Mouse (Mus musculus): Measurements from ENCODE around the gene Rere. TPM values are rescaled to one million over a fixed set of nuclear protein-coding genes. Genes with fewer than 3 reads are reported as not detected.
"Not testable (repeated sequence)": the region's sequence is repeated elsewhere in the genome, so short reads cannot be mapped to it uniquely, and the experiment has no call there.

The Rere gene
- polyA plus RNA-seq, 1 experiment from 2014 or later = 18.0 TPM

DNA sequence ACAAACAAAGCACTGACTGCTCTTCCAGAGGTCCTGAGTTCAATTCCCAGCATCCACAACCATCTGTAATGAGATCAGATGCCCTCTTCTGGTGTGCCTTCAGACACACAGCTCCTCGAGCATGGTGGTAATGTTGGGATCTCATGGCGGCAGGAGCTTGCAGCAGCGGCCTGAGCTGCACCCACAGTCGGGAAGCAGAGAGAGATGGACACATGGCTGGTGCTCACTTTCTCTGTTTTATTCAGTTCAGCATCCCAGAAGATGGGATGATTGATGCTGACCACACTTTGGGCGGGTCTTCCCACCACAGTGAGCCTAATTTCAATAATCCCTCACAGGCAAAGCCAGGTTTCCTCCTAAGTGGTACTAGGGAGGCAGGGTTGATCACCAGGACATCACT is 5.9 kb upstream of the Rere start:
- H3K27ac ChIP-seq (ENCODE audit: low read length) = no peak overlapping the region
- 80% methylated on average over 5 of the region's 5 CpGs for WGBS
- ATAC-seq (replicated peaks; ENCODE audit: extremely low read depth, insufficient read depth, low FRiP score) = no peak
- H3K9ac ChIP-seq (ENCODE audit: low read length) = no peak overlapping the region
- no peak overlapping the region for H3K4me2 ChIP-seq (ENCODE audit: low read depth, low read length)
- H3K36me3 ChIP-seq (ENCODE audit: control insufficient read depth, insufficient read depth) = no peaks in the 10 kb centered on the region
- H3K4me3 ChIP-seq (ENCODE audit: low read length) = no peak overlapping the region
- H3K27me3 ChIP-seq (ENCODE audit: control insufficient read depth, insufficient read depth, low read length) = no peaks in the 10 kb centered on the region
- H3K9me3 ChIP-seq (replicated peaks; ENCODE audit: control insufficient read depth, low read length) = no peaks in the 10 kb centered on the region
- peaks cover 18% of the 10 kb centered on the region for H3K4me1 ChIP-seq (ENCODE audit: control insufficient read depth, insufficient read depth, low read length)

- not testable (repeated sequence) for H3K9me3 ChIP-seq (replicated peaks; ENCODE audit: control insufficient read depth, low read length); H3K4me2 ChIP-seq (ENCODE audit: low read depth, low read length); ATAC-seq (replicated peaks; ENCODE audit: extremely low read depth, insufficient read depth, low FRiP score); H3K27me3 ChIP-seq (ENCODE audit: control insufficient read depth, insufficient read depth, low read length); H3K4me3 ChIP-seq (ENCODE audit: low read length); H3K9ac ChIP-seq (ENCODE audit: low read length); H3K27ac ChIP-seq (ENCODE audit: low read length); H3K36me3 ChIP-seq (ENCODE audit: control insufficient read depth, insufficient read depth)
- WGBS = 88% methylated on average over 5 of the region's 7 CpGs
- peaks cover 18% of the 10 kb centered on the region for H3K4me1 ChIP-seq (ENCODE audit: control insufficient read depth, insufficient read depth, low read length)
These were observed 2.1 kb upstream of the Rere start for GRCm38 (mm10) chr4:150279336-150279735.

GRCm38 (mm10) chr4:150280002-150280401 is 1.4 kb upstream of the Rere start:
- Histone ChIP-seq H3K9ac (ENCODE audit: low read length) (no peak overlapping the region), H3K4me3 (ENCODE audit: low read length) (no peak overlapping the region), H3K9me3 (replicated peaks; ENCODE audit: control insufficient read depth, low read length) (no peaks in the 10 kb centered on the region), H3K27me3 (ENCODE audit: control insufficient read depth, insufficient read depth, low read length) (no peaks in the 10 kb centered on the region), H3K27ac (ENCODE audit: low read length) (no peak overlapping the region), H3K4me2 (ENCODE audit: low read depth, low read length) (no peak overlapping the region), H3K4me1 (ENCODE audit: control insufficient read depth, insufficient read depth, low read length) (peaks cover 18% of the 10 kb centered on the region), H3K36me3 (ENCODE audit: control insufficient read depth, insufficient read depth) (no peaks in the 10 kb centered on the region)
- ATAC-seq (replicated peaks; ENCODE audit: extremely low read depth, insufficient read depth, low FRiP score) = no peak
- WGBS = 72% methylated on average over 2 of the region's 2 CpGs

- Histone ChIP-seq H3K4me2 (ENCODE audit: low read depth, low read length) (peak overlapping the region; percentile 83), H3K27me3 (ENCODE audit: control insufficient read depth, insufficient read depth, low read length) (no peaks in the 10 kb centered on the region), H3K36me3 (ENCODE audit: control insufficient read depth, insufficient read depth) (no peaks in the 10 kb centered on the region), H3K4me3 (ENCODE audit: low read length) (peak overlapping the region; percentile 100; the same call in 1 of the 2 replicates), H3K27ac (ENCODE audit: low read length) (peak overlapping the region; percentile 96), H3K9ac (ENCODE audit: low read length) (peak overlapping the region; percentile 89; the same call in 1 of the 2 replicates), H3K9me3 (replicated peaks; ENCODE audit: control insufficient read depth, low read length) (no peaks in the 10 kb centered on the region), H3K4me1 (ENCODE audit: control insufficient read depth, insufficient read depth, low read length) (peaks cover 18% of the 10 kb centered on the region)
- WGBS = 48% methylated on average over 4 of the region's 4 CpGs
- no peak for ATAC-seq (replicated peaks; ENCODE audit: extremely low read depth, insufficient read depth, low FRiP score)
These were observed 987 bp upstream of the Rere start for GRCm38 (mm10) chr4:150280459-150280858.

DNA sequence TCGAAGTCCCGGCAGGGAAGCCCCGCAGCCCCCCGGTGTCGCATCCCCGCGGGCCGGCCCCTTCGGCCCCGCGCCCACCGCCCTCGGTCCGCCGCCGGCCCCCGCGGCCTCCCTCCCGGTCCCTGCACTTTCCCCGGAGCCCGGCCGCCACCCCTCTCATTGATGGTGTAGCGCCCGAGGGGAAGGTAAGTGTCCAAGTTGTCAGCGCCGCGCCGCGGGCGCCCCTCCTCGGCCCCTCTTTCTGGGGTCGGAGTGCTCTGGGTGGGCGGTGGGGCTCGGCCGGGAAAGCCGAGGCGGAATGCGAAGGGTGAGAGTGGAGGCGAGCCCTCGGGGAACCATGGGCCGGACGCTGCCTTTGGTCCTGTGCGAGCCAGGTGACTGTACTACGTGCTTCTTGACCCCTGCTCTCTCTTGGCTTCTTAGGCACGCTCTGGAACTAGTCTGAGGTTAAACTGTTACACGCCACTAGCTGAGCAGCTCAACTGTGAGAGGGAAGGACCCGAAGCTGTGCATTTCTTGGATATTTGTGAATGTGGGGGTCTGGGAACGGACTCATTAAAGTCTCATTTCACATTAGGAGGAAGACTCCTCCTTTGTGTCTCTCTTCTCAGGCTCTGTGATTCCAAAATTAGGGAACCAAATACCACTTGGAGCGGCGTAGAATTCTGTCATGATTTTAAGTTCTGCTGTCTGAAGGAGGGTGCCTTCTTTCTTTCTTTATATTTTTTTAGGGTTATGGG is 615 bp downstream of the Rere start:
- WGBS = under 1% methylated on average over 50 of the region's 50 CpGs
- Histone ChIP-seq H3K36me3 (ENCODE audit: control insufficient read depth, insufficient read depth) (no peaks in the 10 kb centered on the region), H3K4me3 (ENCODE audit: low read length) (peak overlapping the region; percentile 100), H3K4me2 (ENCODE audit: low read depth, low read length) (peak overlapping the region; percentile 69), H3K27ac (ENCODE audit: low read length) (peak overlapping the region; percentile 94), H3K9me3 (replicated peaks; ENCODE audit: control insufficient read depth, low read length) (no peaks in the 10 kb centered on the region), H3K4me1 (ENCODE audit: control insufficient read depth, insufficient read depth, low read length) (peaks cover 20% of the 10 kb centered on the region), H3K27me3 (ENCODE audit: control insufficient read depth, insufficient read depth, low read length) (no peaks in the 10 kb centered on the region), H3K9ac (ENCODE audit: low read length) (peak overlapping the region; percentile 99)
- ATAC-seq (replicated peaks; ENCODE audit: extremely low read depth, insufficient read depth, low FRiP score) = peak; percentile 7

GRCm38 (mm10) chr4:150282631-150283334 is 1.3 kb downstream of the Rere start:
- no peak for ATAC-seq (replicated peaks; ENCODE audit: extremely low read depth, insufficient read depth, low FRiP score)

DNA sequence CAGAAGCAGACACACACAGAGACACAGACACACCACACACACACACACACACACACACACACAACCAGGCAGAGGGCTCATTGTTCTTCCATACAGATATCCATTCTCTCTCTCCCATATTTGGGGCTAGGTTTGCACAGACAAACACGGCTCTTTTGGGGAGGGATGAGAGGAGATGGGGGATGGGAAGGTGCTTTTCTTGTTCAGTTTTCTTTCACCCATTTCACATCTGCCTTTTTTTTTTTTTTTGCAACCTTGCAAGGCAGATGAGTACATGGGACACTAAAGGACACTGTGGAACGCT is 1.8 kb downstream of the Rere start:
- H3K36me3 ChIP-seq (ENCODE audit: control insufficient read depth, insufficient read depth) = no peaks in the 10 kb centered on the region
- 12% methylated on average over 2 of the region's 2 CpGs for WGBS
- H3K9ac ChIP-seq (ENCODE audit: low read length) = peak overlapping the region; percentile 99
- H3K27ac ChIP-seq (ENCODE audit: low read length) = peak overlapping the region; percentile 64; the same call in 1 of the 2 replicates
- peaks cover 22% of the 10 kb centered on the region for H3K4me1 ChIP-seq (ENCODE audit: control insufficient read depth, insufficient read depth, low read length)
- H3K27me3 ChIP-seq (ENCODE audit: control insufficient read depth, insufficient read depth, low read length) = no peaks in the 10 kb centered on the region
- peak overlapping the region; percentile 100 for H3K4me3 ChIP-seq (ENCODE audit: low read length)
- H3K4me2 ChIP-seq (ENCODE audit: low read depth, low read length) = peak overlapping the region; percentile 69
- no peak for ATAC-seq (replicated peaks; ENCODE audit: extremely low read depth, insufficient read depth, low FRiP score)
- no peaks in the 10 kb centered on the region for H3K9me3 ChIP-seq (replicated peaks; ENCODE audit: control insufficient read depth, low read length)

More at GRCm38 (mm10) chr4:150282631-150283334, 1.3 kb downstream of the Rere start:
- Histone ChIP-seq H3K27me3 (ENCODE audit: control insufficient read depth, insufficient read depth, low read length) (no peaks in the 10 kb centered on the region), H3K36me3 (ENCODE audit: control insufficient read depth, insufficient read depth) (no peaks in the 10 kb centered on the region), H3K4me2 (ENCODE audit: low read depth, low read length) (peak overlapping the region; percentile 69), H3K27ac (ENCODE audit: low read length) (peak overlapping the region; percentile 94), H3K4me1 (ENCODE audit: control insufficient read depth, insufficient read depth, low read length) (peaks cover 20% of the 10 kb centered on the region), H3K9me3 (replicated peaks; ENCODE audit: control insufficient read depth, low read length) (no peaks in the 10 kb centered on the region), H3K9ac (ENCODE audit: low read length) (peak overlapping the region; percentile 99), H3K4me3 (ENCODE audit: low read length) (peak overlapping the region; percentile 100)
- 12% methylated on average over 5 of the region's 5 CpGs for WGBS

- no peak overlapping the region for H3K27ac ChIP-seq (ENCODE audit: low read length)
- peak overlapping the region; percentile 69 for H3K4me2 ChIP-seq (ENCODE audit: low read depth, low read length)
- ATAC-seq (replicated peaks; ENCODE audit: extremely low read depth, insufficient read depth, low FRiP score) = no peak
- H3K9me3 ChIP-seq (replicated peaks; ENCODE audit: control insufficient read depth, low read length) = no peaks in the 10 kb centered on the region
- H3K9ac ChIP-seq (ENCODE audit: low read length) = no peak overlapping the region
- H3K4me1 ChIP-seq (ENCODE audit: control insufficient read depth, insufficient read depth, low read length) = peaks cover 28% of the 10 kb centered on the region
- WGBS = 19% methylated on average over 6 of the region's 6 CpGs
- no peaks in the 10 kb centered on the region for H3K27me3 ChIP-seq (ENCODE audit: control insufficient read depth, insufficient read depth, low read length)
- H3K36me3 ChIP-seq (ENCODE audit: control insufficient read depth, insufficient read depth) = no peaks in the 10 kb centered on the region
- H3K4me3 ChIP-seq (ENCODE audit: low read length) = peak overlapping the region; percentile 16
These were observed 2.5 kb downstream of the Rere start for GRCm38 (mm10) chr4:150283993-150284392.

GRCm38 (mm10) chr4:150286980-150287379 is 5.5 kb downstream of the Rere start:
- H3K9ac ChIP-seq (ENCODE audit: low read length) = no peak overlapping the region
- H3K4me2 ChIP-seq (ENCODE audit: low read depth, low read length) = no peak overlapping the region
- ATAC-seq (replicated peaks; ENCODE audit: extremely low read depth, insufficient read depth, low FRiP score) = no peak
- no peaks in the 10 kb centered on the region; the same call in 1 of the 2 replicates for H3K36me3 ChIP-seq (ENCODE audit: control insufficient read depth, insufficient read depth)
- H3K4me3 ChIP-seq (ENCODE audit: low read length) = no peak overlapping the region
- H3K27ac ChIP-seq (ENCODE audit: low read length) = no peak overlapping the region
- no peaks in the 10 kb centered on the region for H3K27me3 ChIP-seq (ENCODE audit: control insufficient read depth, insufficient read depth, low read length)
- WGBS = 85% methylated on average over 8 of the region's 8 CpGs
- H3K4me1 ChIP-seq (ENCODE audit: control insufficient read depth, insufficient read depth, low read length) = peaks cover 34% of the 10 kb centered on the region
- no peaks in the 10 kb centered on the region for H3K9me3 ChIP-seq (replicated peaks; ENCODE audit: control insufficient read depth, low read length)
